Mouse (Mus musculus) forebrain, embryonic 15.5 days (tissue): ENCODE data around the gene Rtraf. TPM values are rescaled to one million over a fixed set of nuclear protein-coding genes. Genes with fewer than 3 reads are reported as not detected.

Experiments used
- ATAC-seq: fragments of 200-750 bp; cut with Nextera tagmentation; replicated peaks from 2 replicates; pipeline ENCODE4 v1.8.0; 2017; ENCODE audit warnings: mild to moderate bottlenecking, moderate TSS enrichment, moderate library complexity
- H3K27ac ChIP-seq: fragments of 300-500 bp; sonication (generic); replicated peaks from 2 replicates; pipeline ENCODE4 v1.5.1; 2015; ENCODE audit warnings: mild to moderate bottlenecking, inconsistent platforms
- H3K27me3 ChIP-seq: fragments of 300-500 bp; sonication (generic); 2 replicates; pipeline ENCODE4 v1.6.1; 2015; ENCODE audit warnings: inconsistent platforms
- H3K36me3 ChIP-seq: fragments of 300-500 bp; sonication (generic); 2 replicates; pipeline ENCODE4 v1.6.1; 2015; ENCODE audit warnings: mild to moderate bottlenecking, inconsistent platforms
- H3K4me1 ChIP-seq: fragments of 300-500 bp; sonication (generic); 2 replicates; pipeline ENCODE4 v1.6.1; 2015; ENCODE audit warnings: inconsistent platforms
- H3K4me2 ChIP-seq: fragments of 300-500 bp; sonication (generic); replicated peaks from 2 replicates; pipeline ENCODE4 v1.6.1; 2015; ENCODE audit warnings: mild to moderate bottlenecking, inconsistent platforms
- H3K4me3 ChIP-seq: fragments of 300-500 bp; sonication (generic); 2 replicates; pipeline ENCODE4 v1.5.1; 2015; ENCODE audit warnings: mild to moderate bottlenecking, inconsistent platforms
- H3K9ac ChIP-seq: fragments of 300-500 bp; sonication (generic); replicated peaks from 2 replicates; pipeline ENCODE4 v1.6.1; 2015; ENCODE audit warnings: mild to moderate bottlenecking, inconsistent platforms
- H3K9me3 ChIP-seq: fragments of 300-500 bp; sonication (generic); 2 replicates; pipeline ENCODE4 v1.6.1; 2016; ENCODE audit warnings: inconsistent platforms
- WGBS: fragments of 180-500 bp; shearing (Covaris S2); methylation state at CpG from one replicate; pipeline ENCODE4 v1.1.7; 2015; ENCODE audit warnings: mixed read lengths; 5-methylcytosine and 5-hydroxymethylcytosine counted together
- polyA plus RNA-seq: library from polyadenylated mRNA; unstranded; fragments of >200 nt; fragmentation: Nextera tagmentation; extraction: Ambion mirVana; gene quantifications from 2 replicates; pipeline ENCODE4 v1.2.1, GENCODE M21; 2015

Gene Rtraf
- polyA plus RNA-seq, 1 experiment from 2014 or later = 190 TPM

DNA sequence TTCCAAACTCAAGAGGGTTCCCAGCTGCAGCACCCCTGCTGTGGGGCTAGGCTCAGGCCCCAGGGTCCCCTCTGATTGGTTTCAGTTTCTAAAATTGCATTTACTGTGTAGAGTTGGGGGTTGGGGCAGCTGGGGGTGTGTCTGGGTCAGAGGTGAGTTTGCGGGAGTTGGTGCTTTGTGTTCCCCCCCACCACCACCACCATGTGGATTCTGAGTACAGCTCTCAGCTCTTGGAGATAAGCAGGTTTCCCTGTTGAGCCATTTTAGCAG, 57.3 kb downstream of the Rtraf start:
- H3K4me1 ChIP-seq = peaks cover 11% of the 10 kb centered on the region
- H3K9ac ChIP-seq = no peak overlapping the region
- H3K9me3 ChIP-seq = no peaks in the 10 kb centered on the region
- ATAC-seq = no peak
- WGBS = 29% methylated on average over 1 of the region's 1 CpGs
- H3K27me3 ChIP-seq = no peaks in the 10 kb centered on the region
- H3K4me2 ChIP-seq = no peak overlapping the region
- H3K36me3 ChIP-seq = no peaks in the 10 kb centered on the region
- H3K27ac ChIP-seq = no peak overlapping the region
- no peak overlapping the region for H3K4me3 ChIP-seq

DNA sequence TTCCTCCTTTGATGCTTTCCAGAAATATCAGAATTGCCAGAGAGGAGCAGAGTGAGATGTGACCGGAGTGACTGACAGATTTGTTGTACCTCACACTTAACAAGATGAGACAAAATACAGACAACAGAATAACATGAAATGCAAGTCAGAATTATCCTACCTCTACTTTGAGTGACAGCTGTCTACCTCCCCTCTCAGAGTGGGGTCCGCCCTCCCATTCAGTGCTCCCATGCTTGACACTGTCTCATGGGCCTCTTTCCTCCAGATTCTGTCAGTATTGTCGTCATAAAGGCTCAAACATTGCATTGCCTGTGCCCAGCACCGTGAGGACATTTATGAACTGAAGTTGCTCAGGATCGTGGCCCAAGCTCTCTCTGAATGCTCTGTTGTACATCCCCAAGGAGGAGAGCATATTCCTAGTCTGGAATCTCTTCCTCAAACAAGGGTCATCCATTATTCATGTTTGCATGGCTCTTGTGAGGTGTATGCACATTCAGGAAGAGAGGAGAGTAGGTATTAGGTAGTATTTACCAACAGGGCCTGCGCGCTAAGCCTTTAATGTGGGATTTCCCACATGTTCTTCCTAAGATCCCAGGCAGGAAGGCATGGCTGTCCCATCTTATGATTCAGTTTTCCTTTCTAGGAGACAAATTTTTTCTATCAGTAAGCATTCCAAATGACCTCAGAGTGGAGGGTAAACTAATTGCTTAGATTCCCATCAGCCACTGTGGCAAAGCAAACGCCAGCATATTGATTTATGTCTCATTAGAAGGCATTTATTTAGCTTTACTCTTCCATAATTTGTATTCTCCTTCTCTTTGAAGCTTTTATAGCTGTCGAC, 57.9 kb downstream of the Rtraf start:
- WGBS = 60% methylated on average over 9 of the region's 9 CpGs
- Histone ChIP-seq H3K4me3 (no peak overlapping the region), H3K9ac (no peak overlapping the region), H3K4me1 (peaks cover 11% of the 10 kb centered on the region), H3K9me3 (no peaks in the 10 kb centered on the region), H3K36me3 (no peaks in the 10 kb centered on the region), H3K4me2 (no peak overlapping the region), H3K27ac (no peak overlapping the region), H3K27me3 (no peaks in the 10 kb centered on the region)
- ATAC-seq = no peak

- Histone ChIP-seq H3K27me3 (no peaks in the 10 kb centered on the region), H3K9me3 (no peaks in the 10 kb centered on the region), H3K4me3 (no peak overlapping the region), H3K36me3 (no peaks in the 10 kb centered on the region), H3K4me1 (peaks cover 11% of the 10 kb centered on the region), H3K4me2 (no peak overlapping the region), H3K9ac (no peak overlapping the region), H3K27ac (no peak overlapping the region)
- 81% methylated on average over 8 of the region's 8 CpGs for WGBS
- ATAC-seq = no peak
Observed at GRCm38 (mm10) chr14:19764331-19764730, 59.3 kb downstream of the Rtraf start.

GRCm38 (mm10) chr14:19763527-19763926, 60.1 kb downstream of the Rtraf start:
- no peak overlapping the region for H3K4me3 ChIP-seq
- no peaks in the 10 kb centered on the region for H3K36me3 ChIP-seq
- H3K4me2 ChIP-seq = no peak overlapping the region
- WGBS = 36% methylated on average over 8 of the region's 8 CpGs
- H3K27ac ChIP-seq = 0 out of 2 replicates have a peak overlapping the region, but pooled peaks have one; percentile 8
- H3K27me3 ChIP-seq = no peaks in the 10 kb centered on the region
- H3K9me3 ChIP-seq = no peaks in the 10 kb centered on the region
- ATAC-seq = no peak
- H3K9ac ChIP-seq = no peak overlapping the region
- H3K4me1 ChIP-seq = peaks cover 11% of the 10 kb centered on the region

GRCm38 (mm10) chr14:19762014-19762413, 61.6 kb downstream of the Rtraf start:
- WGBS = 52% methylated on average over 4 of the region's 4 CpGs
- ATAC-seq = no peak
- Histone ChIP-seq H3K27me3 (no peaks in the 10 kb centered on the region), H3K9me3 (no peaks in the 10 kb centered on the region), H3K4me2 (no peak overlapping the region), H3K36me3 (no peaks in the 10 kb centered on the region), H3K9ac (no peak overlapping the region), H3K4me3 (no peak overlapping the region), H3K4me1 (peaks cover 11% of the 10 kb centered on the region), H3K27ac (no peak overlapping the region)

Other genes starting within 250 kb of the Rtraf start
- gene Gm2237, start 238.7 kb downstream of the Rtraf start, polyA plus RNA-seq = 3.9 and 4.0 TPM in 2 replicates
- not detected in 2 replicates for gene Gm5458, start 221.2 kb downstream of the Rtraf start, polyA plus RNA-seq
- 22.2 and 29.9 TPM in 2 replicates for gene Nid2, start 72.6 kb downstream of the Rtraf start, polyA plus RNA-seq
- 456 and 468 TPM in 2 replicates for gene Gng2, start 153.8 kb upstream of the Rtraf start, polyA plus RNA-seq